Mouse (Mus musculus): ENCODE data around the gene Bcl7b. TPM values are rescaled to one million over a fixed set of nuclear protein-coding genes. Genes with fewer than 3 reads are reported as not detected.

Gene Bcl7b
- polyA plus RNA-seq, 1 experiment from 2014 or later: 65.7 TPM

DNA sequence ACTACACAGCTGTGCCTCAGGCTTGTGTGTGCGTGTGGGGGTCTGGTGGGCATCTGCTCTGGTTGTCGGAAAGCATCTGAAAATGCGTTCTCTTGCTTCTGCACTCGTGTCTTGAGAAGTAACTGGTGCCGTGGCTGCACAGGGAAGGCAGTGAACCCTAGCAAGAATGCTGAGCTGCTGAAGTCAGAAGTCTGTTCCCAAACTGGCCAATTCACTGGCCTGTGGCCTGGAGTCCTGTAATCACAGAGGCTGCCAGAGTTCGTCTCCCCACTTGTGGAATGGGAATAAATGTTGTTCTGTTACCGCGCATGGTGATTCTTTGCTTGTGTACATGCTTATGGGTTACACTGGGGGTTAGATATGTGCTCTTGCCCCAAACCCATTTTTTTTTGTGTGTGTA lies 5.7 kb upstream of the Bcl7b start:
- DNase-seq (ENCODE audit: low spot score): no peak
- Histone ChIP-seq H3K9ac (replicated peaks; ENCODE audit: low read depth) (no peak overlapping the region), H3K36me3 (ENCODE audit: insufficient read depth, low read length) (peaks cover 8% of the 10 kb centered on the region; the same call in 1 of the 2 replicates)

DNA sequence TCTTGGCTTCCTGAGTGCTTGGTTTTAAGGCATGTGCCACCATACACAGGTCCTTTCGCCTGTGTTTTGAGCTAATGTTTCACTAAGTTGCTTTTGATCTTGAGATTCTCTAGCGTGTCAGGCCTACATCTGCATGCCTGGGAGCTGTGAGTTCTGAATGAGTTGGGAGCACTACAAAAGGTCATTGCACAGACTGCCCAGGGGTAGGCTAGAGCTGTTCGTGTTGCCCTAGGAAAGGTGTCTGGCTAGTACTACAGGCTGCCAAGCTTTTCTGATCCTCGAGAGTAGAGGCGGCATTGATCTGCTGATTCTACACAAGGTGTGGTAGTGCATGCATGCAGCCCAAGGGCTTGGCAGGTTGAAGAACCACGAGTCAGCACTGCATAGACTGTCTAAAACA lies 5.3 kb upstream of the Bcl7b start:
- no peak overlapping the region for H3K27ac ChIP-seq (ENCODE audit: low read length)
- DNase-seq (ENCODE audit: low spot score) (no peak), ATAC-seq (no peak)
- H3K9me3 ChIP-seq (ENCODE audit: low read length): no peaks in the 10 kb centered on the region
- H3K4me3 ChIP-seq (ENCODE audit: low read depth, low read length): no peak overlapping the region
- no peaks in the 10 kb centered on the region for H3K4me1 ChIP-seq (ENCODE audit: insufficient read depth, low read depth, low read length)
- WGBS: 75% methylated on average over 6 of the region's 6 CpGs
- no peak overlapping the region for H3K4me2 ChIP-seq (replicated peaks; ENCODE audit: low read depth, low read length)
- H3K9ac ChIP-seq (replicated peaks; ENCODE audit: low read depth): no peak overlapping the region
- peaks cover 6% of the 10 kb centered on the region; the same call in 1 of the 2 replicates for H3K36me3 ChIP-seq (ENCODE audit: insufficient read depth, low read length)
- no peaks in the 10 kb centered on the region for H3K27me3 ChIP-seq (replicated peaks; ENCODE audit: insufficient read depth, low read length)
- TF ChIP-seq EP300 (IDR thresholded peaks at IDR 0.05) (no peak), CTCF (IDR thresholded peaks at IDR 0.05) (no peak)

More for the DNA sequence above, 5.7 kb upstream of the Bcl7b start:
- WGBS: 91% methylated on average over 8 of the region's 8 CpGs
- no peak for ATAC-seq
- no peak for TF ChIP-seq CTCF (IDR thresholded peaks at IDR 0.05)
- TF ChIP-seq EP300 (IDR thresholded peaks at IDR 0.05): no peak
- Histone ChIP-seq H3K27me3 (replicated peaks; ENCODE audit: insufficient read depth, low read length) (no peaks in the 10 kb centered on the region), H3K9me3 (ENCODE audit: low read length) (no peaks in the 10 kb centered on the region), H3K4me2 (replicated peaks; ENCODE audit: low read depth, low read length) (no peak overlapping the region), H3K27ac (ENCODE audit: low read length) (no peak overlapping the region), H3K4me3 (ENCODE audit: low read depth, low read length) (no peak overlapping the region), H3K4me1 (ENCODE audit: insufficient read depth, low read depth, low read length) (no peaks in the 10 kb centered on the region)

DNA sequence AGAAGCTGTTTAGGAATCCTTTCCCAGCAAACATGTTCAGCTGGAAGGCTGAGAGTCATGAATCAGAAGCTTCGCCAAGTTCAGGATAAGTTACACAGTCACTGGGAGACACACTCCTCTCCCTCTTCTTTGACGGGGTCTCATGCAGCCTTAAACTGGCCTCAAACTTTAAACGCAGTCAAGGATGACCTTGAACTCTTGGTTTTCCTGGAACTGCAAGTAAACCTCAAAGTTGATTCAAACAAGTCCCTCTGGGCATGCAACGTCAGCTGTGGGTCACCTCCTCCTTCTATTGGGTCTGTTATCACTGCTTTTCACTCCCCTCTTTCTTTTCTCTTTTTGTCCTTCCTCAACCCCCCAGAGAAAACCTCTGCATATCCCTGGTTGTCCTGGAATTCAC lies 1.2 kb upstream of the Bcl7b start:
- Histone ChIP-seq H3K4me1 (ENCODE audit: insufficient read depth, low read depth, low read length) (peaks cover 6% of the 10 kb centered on the region; the same call in 1 of the 2 replicates), H3K4me3 (ENCODE audit: low read depth, low read length) (no peak overlapping the region), H3K9ac (replicated peaks; ENCODE audit: low read depth) (no peak overlapping the region), H3K27me3 (replicated peaks; ENCODE audit: insufficient read depth, low read length) (no peaks in the 10 kb centered on the region), H3K27ac (ENCODE audit: low read length) (no peak overlapping the region), H3K9me3 (ENCODE audit: low read length) (no peaks in the 10 kb centered on the region), H3K4me2 (replicated peaks; ENCODE audit: low read depth, low read length) (no peak overlapping the region), H3K36me3 (ENCODE audit: insufficient read depth, low read length) (peaks cover 3% of the 10 kb centered on the region; the same call in 1 of the 2 replicates)
- WGBS: 81% methylated on average over 4 of the region's 4 CpGs
- TF ChIP-seq CTCF (IDR thresholded peaks at IDR 0.05) (no peak), EP300 (IDR thresholded peaks at IDR 0.05) (no peak)
- DNase-seq (ENCODE audit: low spot score) (no peak), ATAC-seq (no peak)

DNA sequence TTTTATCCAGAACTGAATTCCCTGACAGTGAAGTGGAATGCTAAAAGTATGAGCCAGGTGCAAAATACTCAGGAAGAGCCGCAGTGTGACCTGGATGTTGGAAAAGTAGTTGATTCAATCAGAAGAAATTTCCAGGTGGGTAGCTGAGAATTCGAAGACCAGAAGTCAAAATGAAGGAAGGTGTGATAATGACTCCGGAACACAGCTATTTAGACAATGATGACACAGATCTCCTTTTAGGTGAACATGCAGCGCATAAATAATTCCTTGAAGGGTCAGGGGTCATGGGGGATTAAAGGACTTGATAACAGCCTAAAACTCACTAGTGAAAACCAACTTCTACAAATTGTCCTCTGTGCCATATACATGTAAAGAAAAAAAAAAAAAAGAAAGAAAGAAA lies 614 bp upstream of the Bcl7b start:
- DNase-seq (ENCODE audit: low spot score): no peak
- H3K9me3 ChIP-seq (ENCODE audit: low read length): no peaks in the 10 kb centered on the region
- H3K4me2 ChIP-seq (replicated peaks; ENCODE audit: low read depth, low read length): no peak overlapping the region
- H3K36me3 ChIP-seq (ENCODE audit: insufficient read depth, low read length): peaks cover 9% of the 10 kb centered on the region
- TF ChIP-seq CTCF (IDR thresholded peaks at IDR 0.05) (no peak), EP300 (IDR thresholded peaks at IDR 0.05) (no peak)
- ATAC-seq: no peak
- H3K4me1 ChIP-seq (ENCODE audit: insufficient read depth, low read depth, low read length): peaks cover 6% of the 10 kb centered on the region; the same call in 1 of the 2 replicates
- H3K27ac ChIP-seq (ENCODE audit: low read length): no peak overlapping the region
- no peak overlapping the region for H3K9ac ChIP-seq (replicated peaks; ENCODE audit: low read depth)
- H3K27me3 ChIP-seq (replicated peaks; ENCODE audit: insufficient read depth, low read length): no peaks in the 10 kb centered on the region
- no peak overlapping the region for H3K4me3 ChIP-seq (ENCODE audit: low read depth, low read length)
- WGBS: 91% methylated on average over 4 of the region's 4 CpGs

DNA sequence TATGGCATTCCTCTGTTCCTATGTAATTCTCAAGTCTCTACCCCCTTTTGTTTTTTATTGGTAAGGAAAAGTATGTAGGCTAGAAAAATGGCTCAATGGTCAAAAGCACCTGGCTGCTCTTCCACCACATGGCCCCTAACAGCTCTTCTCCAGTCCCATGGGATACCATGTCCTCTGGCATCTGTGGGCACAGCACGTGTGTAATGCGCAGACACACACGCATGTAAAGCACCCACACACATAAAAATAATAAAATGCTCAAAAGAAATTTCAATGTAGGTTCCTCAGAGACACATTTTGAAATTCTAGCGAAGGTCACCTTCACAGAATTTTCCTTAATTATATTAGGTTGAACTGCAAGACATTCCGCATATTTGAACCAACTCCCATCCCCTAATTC lies 1.4 kb downstream of the Bcl7b start:
- WGBS: 90% methylated on average over 5 of the region's 5 CpGs
- DNase-seq (ENCODE audit: low spot score): no peak
- Histone ChIP-seq H3K27ac (ENCODE audit: low read length) (no peak overlapping the region), H3K36me3 (ENCODE audit: insufficient read depth, low read length) (peaks cover 14% of the 10 kb centered on the region), H3K9ac (replicated peaks; ENCODE audit: low read depth) (no peak overlapping the region), H3K27me3 (replicated peaks; ENCODE audit: insufficient read depth, low read length) (no peaks in the 10 kb centered on the region), H3K4me1 (ENCODE audit: insufficient read depth, low read depth, low read length) (peaks cover 6% of the 10 kb centered on the region; the same call in 1 of the 2 replicates), H3K4me2 (replicated peaks; ENCODE audit: low read depth, low read length) (peak overlapping the region; percentile 64), H3K9me3 (ENCODE audit: low read length) (no peaks in the 10 kb centered on the region), H3K4me3 (ENCODE audit: low read depth, low read length) (peak overlapping the region; percentile 81)
- TF ChIP-seq EP300 (IDR thresholded peaks at IDR 0.05) (no peak), CTCF (IDR thresholded peaks at IDR 0.05) (no peak)
- no peak for ATAC-seq

DNA sequence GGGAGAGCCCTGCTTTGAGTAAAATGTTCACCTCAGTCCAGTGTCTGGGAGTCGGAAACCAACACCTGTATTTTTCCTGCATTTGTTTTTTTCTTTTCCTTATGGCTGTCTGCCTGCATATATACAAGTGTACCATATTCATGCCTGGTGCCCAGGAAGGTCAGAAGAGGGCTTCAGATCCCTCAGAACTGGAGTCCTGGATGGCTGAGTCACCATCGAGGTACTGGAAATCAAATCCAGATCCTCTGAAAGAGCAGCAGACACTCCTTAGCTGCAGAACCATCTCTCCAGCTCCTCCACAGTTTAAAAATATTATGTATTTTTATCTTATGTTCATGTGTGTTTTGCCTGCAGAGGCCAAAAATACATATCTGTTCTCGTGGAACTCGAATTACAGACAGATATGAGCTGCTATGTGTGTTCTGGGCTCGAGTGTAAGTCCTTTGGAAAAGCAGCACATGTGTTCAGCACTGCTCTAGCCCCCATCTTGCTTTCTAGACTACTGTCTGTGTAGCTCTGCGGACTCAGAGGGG lies 3.7 kb downstream of the Bcl7b start:
- Histone ChIP-seq H3K27ac (ENCODE audit: low read length) (no peak overlapping the region), H3K36me3 (ENCODE audit: insufficient read depth, low read length) (peaks cover 15% of the 10 kb centered on the region), H3K4me2 (replicated peaks; ENCODE audit: low read depth, low read length) (no peak overlapping the region), H3K4me1 (ENCODE audit: insufficient read depth, low read depth, low read length) (peaks cover 6% of the 10 kb centered on the region; the same call in 1 of the 2 replicates), H3K9ac (replicated peaks; ENCODE audit: low read depth) (no peak overlapping the region), H3K4me3 (ENCODE audit: low read depth, low read length) (no peak overlapping the region), H3K27me3 (replicated peaks; ENCODE audit: insufficient read depth, low read length) (no peaks in the 10 kb centered on the region), H3K9me3 (ENCODE audit: low read length) (no peaks in the 10 kb centered on the region)
- TF ChIP-seq CTCF (IDR thresholded peaks at IDR 0.05): no peak
- TF ChIP-seq EP300 (IDR thresholded peaks at IDR 0.05): no peak
- WGBS: 92% methylated on average over 6 of the region's 6 CpGs
- ATAC-seq: no peak
- DNase-seq (ENCODE audit: low spot score): no peak
